Mouse (Mus musculus) urinary bladder, adult 18-20 months (tissue): ENCODE measurements at regions not wholly inside any gene's neighbourhood (a gene's known extent, or its start where the extent isn't known, plus 50 kb on each side); places are given as distances from the start of the nearest gene placed in this dataset.
A peak's percentile ranks its signal among the peaks of the same experiment; 100 is the strongest.
"Not testable (repeated sequence)": the region's sequence is repeated elsewhere in the genome, so short reads cannot be mapped to it uniquely, and the experiment has no call there.

Experiments
- DNase-seq, 2 experiments: peaks; one replicate each; pipeline ENCODE4 v3.0.0; 2022; ENCODE audit warnings: low spot score in 2 of 2, mixed read lengths in 2 of 2

DNA sequence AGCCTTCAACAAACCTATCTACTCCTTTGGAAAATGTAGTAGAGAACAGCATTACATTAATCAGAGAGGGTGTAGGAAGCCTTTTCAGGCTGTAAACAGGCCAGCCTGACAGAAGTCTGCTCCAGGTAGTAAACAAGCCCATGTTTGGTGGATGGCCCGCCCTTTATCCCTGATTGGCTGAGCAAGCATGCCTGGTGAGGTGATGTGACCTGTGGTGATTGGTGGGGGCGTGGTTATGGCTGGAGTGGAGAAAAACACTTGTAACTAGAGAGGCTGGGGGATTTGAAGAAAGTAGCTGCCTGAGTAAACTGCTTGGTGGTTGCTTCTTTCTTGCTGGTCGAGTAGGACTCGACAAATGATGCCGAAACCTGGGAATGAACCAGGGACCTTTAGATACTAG is 621.3 kb upstream of the Dsel start:
- not testable (repeated sequence) for DNase-seq

DNA sequence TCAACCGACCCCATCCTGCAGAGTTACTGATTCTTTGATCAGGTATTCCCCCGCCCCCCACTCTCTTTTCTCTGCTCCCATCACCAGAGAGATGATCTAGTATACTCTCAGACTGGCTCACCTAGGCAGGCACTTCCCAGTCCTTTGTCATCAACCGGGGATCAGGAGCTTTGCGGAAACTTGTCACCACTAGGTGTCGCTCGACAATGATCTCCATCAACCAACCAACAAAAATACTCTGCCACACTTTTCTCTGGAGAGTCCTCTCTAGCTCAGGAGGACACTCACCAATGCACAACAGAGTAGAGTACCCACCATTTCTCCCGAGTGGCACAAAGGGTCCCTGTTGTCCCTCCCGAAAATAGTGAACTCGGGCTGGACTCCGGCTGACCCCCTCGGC is 591.3 kb upstream of the Dsel start:
- peak in 1 of 2 experiments; percentile 5 for DNase-seq

DNA sequence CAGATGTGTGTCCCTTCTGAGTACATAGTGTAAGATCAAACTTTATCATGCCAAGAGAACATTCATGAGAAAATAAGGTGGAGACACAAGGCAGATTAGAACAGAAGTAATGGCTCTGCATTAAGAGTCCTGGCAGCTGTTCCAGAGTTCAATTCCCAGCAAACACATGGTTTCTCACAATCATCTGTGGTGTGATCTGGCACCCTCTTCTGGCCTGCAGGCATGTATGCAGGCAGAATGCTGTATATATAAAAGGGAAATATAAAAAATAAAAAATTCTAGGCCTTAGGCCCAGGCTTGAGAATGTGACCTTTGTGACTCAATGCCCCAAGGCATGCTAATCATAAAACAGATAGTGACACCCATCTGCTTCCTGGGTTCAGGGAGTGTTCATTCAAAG is 587.7 kb upstream of the Dsel start:
- no peak for DNase-seq

DNA sequence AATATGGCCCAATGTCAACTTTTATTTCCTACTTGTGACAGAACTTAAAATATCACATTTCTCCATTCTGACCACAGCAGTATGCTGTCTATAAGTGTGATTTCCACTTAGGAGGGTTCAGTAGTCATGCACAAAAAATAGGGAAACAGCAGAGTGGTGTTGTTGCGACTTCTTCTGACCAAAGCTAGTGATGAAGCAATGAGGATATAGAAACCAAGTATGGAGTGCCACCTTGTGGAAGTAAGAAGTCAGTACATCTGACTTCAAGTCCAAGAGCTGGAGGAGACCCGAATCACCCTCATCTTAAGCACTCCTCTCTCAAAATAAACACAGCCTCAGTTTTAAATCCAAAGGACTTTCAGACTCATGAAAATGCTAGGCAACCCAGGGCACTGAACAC is 586.9 kb upstream of the Dsel start:
- DNase-seq: no peak

- DNase-seq: no peak
These were observed 574.4 kb upstream of the Dsel start for GRCm38 (mm10) chr1:112439109-112439508.

DNA sequence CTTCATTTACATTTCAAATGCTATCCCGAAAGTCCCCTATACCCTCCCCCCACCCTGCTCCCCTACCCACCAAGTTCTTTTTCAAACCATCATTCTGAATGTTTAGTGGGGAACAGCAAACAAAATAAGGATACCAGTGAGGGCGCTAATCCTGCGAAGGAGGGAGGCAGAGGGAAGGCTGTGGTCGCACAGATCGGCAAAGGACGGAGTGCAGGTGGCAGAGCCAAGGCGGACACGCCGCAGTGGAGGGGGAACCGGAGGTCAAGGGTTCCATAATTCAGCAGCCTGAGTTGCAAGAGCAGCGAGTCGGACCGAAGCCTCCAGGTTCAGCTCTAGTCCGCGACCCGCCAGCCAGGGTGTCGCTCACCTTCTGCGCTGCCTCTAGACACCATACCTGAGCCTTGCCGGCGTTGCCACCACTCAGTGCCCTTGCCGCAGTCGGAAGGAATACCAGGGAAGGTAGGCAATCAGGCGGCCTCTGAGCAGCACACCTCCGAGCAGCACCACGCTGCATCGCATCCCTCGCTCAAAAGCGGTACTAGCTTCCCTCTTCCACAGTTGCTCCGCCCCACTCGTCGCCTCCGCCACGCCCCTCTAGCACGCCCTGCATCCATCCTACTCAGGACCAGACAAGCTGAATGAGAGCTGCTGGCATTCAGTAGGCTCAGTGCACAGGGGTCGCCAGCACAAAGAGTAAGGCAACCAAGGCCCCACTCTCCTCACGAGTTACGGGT is 551.8 kb upstream of the Dsel start:
- DNase-seq: no peak

GRCm38 (mm10) chr1:112388807-112389206 is 524.1 kb upstream of the Dsel start:
- no peak for DNase-seq

DNA sequence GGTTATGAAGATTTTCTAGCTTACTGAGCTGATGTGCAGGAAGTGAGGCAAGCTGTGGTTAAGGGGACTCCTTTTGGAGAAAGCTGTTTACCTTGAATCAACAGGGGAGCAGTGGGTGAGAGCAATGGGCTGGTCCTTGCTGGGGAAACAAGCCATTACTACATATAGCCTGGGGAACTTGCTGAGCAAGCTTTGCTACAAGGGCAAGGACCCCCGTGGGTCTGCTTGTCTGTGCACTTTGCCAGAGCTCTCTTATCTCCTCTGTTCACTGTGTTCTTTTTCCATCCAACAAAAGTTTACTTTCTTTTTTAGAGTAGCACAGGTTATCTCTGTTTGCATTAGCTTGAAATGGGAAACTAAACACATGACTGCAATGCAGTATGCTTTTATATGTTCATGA is 519.3 kb upstream of the Dsel start:
- no peak for DNase-seq

GRCm38 (mm10) chr1:112379651-112380264 is 515.0 kb upstream of the Dsel start:
- no peak for DNase-seq

- no peak for DNase-seq
These were observed 513.9 kb upstream of the Dsel start for GRCm38 (mm10) chr1:112378660-112379059.

DNA sequence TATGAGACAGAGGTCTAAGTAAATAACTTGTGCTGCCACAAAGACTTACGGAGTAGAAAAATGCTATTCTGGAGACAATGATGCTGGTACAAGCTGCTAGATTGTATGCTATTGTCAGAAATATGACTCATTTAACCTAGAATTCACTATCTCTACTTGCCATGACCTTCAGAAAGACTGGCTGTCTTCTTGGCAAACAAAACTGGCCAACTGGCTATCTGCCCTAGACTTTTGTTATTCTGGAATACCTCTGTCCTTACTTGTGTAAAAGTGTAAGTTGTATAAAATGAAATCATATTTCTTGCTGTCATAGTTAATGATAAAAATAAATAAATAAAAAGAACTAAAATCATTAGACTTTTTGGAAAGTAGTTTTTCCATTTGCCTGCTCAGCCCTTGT is 491.1 kb upstream of the Dsel start:
- no peak for DNase-seq
